Mouse (Mus musculus) forebrain, postnatal 0 days (tissue): ENCODE data around the gene Eya3. TPM values are rescaled to one million over a fixed set of nuclear protein-coding genes. Genes with fewer than 3 reads are reported as not detected.

Source experiments
- ATAC-seq: fragments of 200-750 bp; cut with Nextera tagmentation; 2 replicates; pipeline ENCODE4 v1.8.0; 2017; ENCODE audit warnings: mild to moderate bottlenecking, moderate library complexity
- DNase-seq: peaks from one replicate; pipeline ENCODE4 v3.0.0-alpha.2; 2015
- H3K27ac ChIP-seq: fragments of 300-500 bp; sonication (generic); 2 replicates; pipeline ENCODE4 v1.5.1; 2014; ENCODE audit warnings: low read depth, mild to moderate bottlenecking, antibody characterized with exemption, low read length, moderate library complexity, mixed read lengths
- H3K27me3 ChIP-seq: fragments of 300-500 bp; sonication (generic); 2 replicates; pipeline ENCODE4 v1.6.1; 2014; ENCODE audit warnings: mild to moderate bottlenecking, low read length, mixed read lengths; ENCODE audit not compliant: insufficient read depth
- H3K36me3 ChIP-seq: fragments of 300-500 bp; sonication (generic); 2 replicates; pipeline ENCODE4 v1.6.1; 2014; ENCODE audit warnings: mild to moderate bottlenecking, moderate library complexity; ENCODE audit not compliant: insufficient read depth
- H3K4me1 ChIP-seq: fragments of 300-500 bp; sonication (generic); 2 replicates; pipeline ENCODE4 v1.6.1; 2014; ENCODE audit warnings: antibody characterized with exemption; ENCODE audit not compliant: insufficient read depth
- H3K4me2 ChIP-seq: fragments of 300-500 bp; sonication (generic); 2 replicates; pipeline ENCODE4 v1.6.1; 2014; ENCODE audit warnings: low read depth, mild to moderate bottlenecking, moderate library complexity
- H3K4me3 ChIP-seq: fragments of 300-500 bp; sonication (generic); 2 replicates; pipeline ENCODE4 v1.5.1; 2014; ENCODE audit warnings: low read depth, low read length, mixed read lengths
- H3K9ac ChIP-seq: fragments of 300-500 bp; sonication (generic); 2 replicates; pipeline ENCODE4 v1.6.1; 2014; ENCODE audit warnings: mild to moderate bottlenecking
- H3K9me3 ChIP-seq: fragments of 300-500 bp; sonication (generic); 2 replicates; pipeline ENCODE4 v1.6.1; 2016; ENCODE audit warnings: low read length
- CTCF ChIP-seq: sonication (generic); IDR thresholded peaks from 2 replicates; pipeline ENCODE4 v1.5.1; 2016; ENCODE audit warnings: antibody characterized with exemption, control low read depth, low read depth
- WGBS: fragments of 180-500 bp; shearing (Covaris S2); extraction: QIAGEN DNeasy Blood & Tissue Kit; methylation state at CpG from one replicate; pipeline ENCODE4 v1.1.7; 2014; 5-methylcytosine and 5-hydroxymethylcytosine counted together
- polyA plus RNA-seq: library from polyadenylated mRNA; unstranded; fragments of >200 nt; fragmentation: Nextera tagmentation; extraction: Ambion mirVana; gene quantifications from 2 replicates; pipeline ENCODE4 v1.2.1, GENCODE M21; 2015
- total RNA-seq: library from RNA; depleted of rRNA; stranded (reverse); fragments of >200 nt; gene quantifications from 2 replicates; pipeline ENCODE4 v1.2.3, GENCODE M21; 2014

Gene Eya3
- total and polyA plus RNA-seq, 2 experiments from 2014 or later: 7.2 to 21.8 TPM

DNA sequence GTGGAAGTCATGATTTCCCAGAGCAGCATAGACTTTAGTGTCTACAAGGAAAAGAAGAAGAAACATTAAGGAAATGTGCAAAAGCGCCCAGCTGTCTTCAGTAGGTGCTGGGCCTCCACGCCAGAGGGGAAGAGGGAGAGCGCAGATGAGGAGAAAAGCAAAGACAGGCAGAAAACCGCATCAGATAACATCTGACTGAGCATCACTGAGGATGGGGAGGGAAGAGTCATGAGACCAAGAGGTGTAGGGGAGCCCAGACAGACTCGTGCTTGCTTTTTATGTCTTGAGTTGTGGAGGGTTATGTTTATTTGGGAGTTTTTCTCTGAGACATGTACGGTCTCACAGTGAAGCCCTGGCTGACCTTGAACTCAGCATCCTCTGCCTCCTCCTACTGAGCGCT, 102.7 kb downstream of the Eya3 start:
- Histone ChIP-seq H3K4me1 (0 out of 2 replicates have a peak, but pooled peaks cover 8% of the 10 kb centered on the region), H3K9ac (no peak overlapping the region), H3K27me3 (no peaks in the 10 kb centered on the region), H3K27ac (no peak overlapping the region), H3K4me2 (no peak overlapping the region), H3K36me3 (no peaks in the 10 kb centered on the region), H3K9me3 (no peaks in the 10 kb centered on the region), H3K4me3 (no peak overlapping the region)
- no peak for TF ChIP-seq CTCF
- WGBS: 94% methylated on average over 7 of the region's 7 CpGs
- DNase-seq (no peak), ATAC-seq (no peak)

DNA sequence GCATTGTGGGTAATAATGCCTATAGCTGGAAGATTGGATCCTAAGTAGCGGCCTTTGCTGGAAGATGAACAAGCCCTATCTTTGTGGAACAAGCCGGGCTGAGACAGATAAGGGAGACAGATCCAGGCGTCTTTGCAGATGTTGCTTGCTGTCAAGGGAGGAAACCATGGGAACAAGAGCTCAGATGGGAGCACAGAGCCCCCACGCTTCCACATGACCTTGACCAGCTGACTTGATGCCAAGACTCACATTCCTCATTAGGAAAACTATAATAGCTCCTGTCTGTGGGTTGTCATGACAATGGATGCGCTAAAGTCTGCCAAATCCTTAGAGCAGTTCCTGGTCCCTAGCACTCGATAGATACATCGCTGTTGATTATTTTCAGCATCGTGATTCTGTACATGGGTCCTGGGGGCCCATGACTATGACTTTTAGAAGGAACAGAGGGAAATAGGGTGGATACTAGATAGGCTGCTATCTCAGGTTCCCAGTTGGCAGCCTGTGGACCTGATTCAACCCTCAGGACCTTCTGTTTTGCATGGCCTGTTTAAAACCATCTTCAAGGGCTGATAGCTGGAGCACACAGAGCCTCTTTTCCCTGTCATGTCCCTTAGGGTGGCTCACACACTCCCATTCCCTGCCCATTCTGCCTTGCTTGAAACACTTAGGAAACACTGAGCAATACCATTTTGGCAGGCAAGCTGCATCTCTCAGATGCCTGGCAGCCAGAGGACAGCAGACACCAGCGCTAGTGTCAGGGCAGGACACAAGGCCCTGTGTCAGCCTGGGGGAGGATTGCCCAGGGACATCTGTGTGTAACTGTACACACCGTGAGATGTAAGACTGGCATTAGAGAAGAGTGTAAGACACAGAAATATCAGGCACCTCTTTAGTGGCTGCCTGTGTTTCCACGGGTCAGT, 105.5 kb downstream of the Eya3 start:
- Histone ChIP-seq H3K9me3 (no peaks in the 10 kb centered on the region), H3K27me3 (no peaks in the 10 kb centered on the region), H3K36me3 (no peaks in the 10 kb centered on the region), H3K27ac (peak overlapping the region; percentile 69), H3K4me2 (no peak overlapping the region), H3K4me1 (0 out of 2 replicates have a peak, but pooled peaks cover 8% of the 10 kb centered on the region), H3K9ac (peak overlapping the region; percentile 22; the same call in 1 of the 2 replicates), H3K4me3 (no peak overlapping the region)
- peak; percentile 87 for ATAC-seq
- 51% methylated on average over 11 of the region's 11 CpGs for WGBS
- TF ChIP-seq CTCF: no peak
- DNase-seq: peak; percentile 61

DNA sequence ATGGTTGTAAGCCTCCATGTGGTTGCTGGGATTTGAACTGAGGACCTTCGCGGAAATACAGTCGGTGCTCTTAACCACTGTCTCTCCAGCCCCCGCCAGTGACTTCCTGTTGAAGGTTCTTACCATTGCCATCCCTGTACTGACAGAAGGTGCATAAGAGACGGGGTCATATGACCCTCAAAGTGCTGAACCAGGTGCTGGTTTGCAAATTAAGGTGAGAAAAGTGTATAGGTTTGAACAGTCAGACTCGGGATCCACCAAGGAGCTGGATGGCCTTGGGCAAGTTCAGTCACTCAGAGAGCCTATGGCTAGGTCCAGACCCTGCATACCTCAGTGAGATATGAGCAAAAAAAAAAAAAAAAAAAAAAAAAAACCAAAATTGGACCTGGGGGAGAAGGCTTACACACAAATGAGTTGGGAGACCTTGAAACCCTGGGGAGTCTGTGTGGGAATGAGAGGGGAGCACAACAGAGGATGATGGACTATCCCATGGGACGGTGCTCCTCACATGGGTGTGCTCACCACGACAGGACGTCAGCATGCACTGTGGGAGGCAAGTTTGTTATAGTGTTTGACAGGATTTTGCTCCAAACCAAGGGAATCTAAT, 108.2 kb downstream of the Eya3 start:
- Histone ChIP-seq H3K4me2 (no peak overlapping the region), H3K9ac (no peak overlapping the region), H3K4me3 (no peak overlapping the region), H3K27ac (no peak overlapping the region), H3K27me3 (no peaks in the 10 kb centered on the region), H3K9me3 (no peaks in the 10 kb centered on the region), H3K4me1 (0 out of 2 replicates have a peak, but pooled peaks cover 8% of the 10 kb centered on the region), H3K36me3 (no peaks in the 10 kb centered on the region)
- ATAC-seq (no peak), DNase-seq (no peak)
- 90% methylated on average over 9 of the region's 9 CpGs for WGBS
- no peak for TF ChIP-seq CTCF

DNA sequence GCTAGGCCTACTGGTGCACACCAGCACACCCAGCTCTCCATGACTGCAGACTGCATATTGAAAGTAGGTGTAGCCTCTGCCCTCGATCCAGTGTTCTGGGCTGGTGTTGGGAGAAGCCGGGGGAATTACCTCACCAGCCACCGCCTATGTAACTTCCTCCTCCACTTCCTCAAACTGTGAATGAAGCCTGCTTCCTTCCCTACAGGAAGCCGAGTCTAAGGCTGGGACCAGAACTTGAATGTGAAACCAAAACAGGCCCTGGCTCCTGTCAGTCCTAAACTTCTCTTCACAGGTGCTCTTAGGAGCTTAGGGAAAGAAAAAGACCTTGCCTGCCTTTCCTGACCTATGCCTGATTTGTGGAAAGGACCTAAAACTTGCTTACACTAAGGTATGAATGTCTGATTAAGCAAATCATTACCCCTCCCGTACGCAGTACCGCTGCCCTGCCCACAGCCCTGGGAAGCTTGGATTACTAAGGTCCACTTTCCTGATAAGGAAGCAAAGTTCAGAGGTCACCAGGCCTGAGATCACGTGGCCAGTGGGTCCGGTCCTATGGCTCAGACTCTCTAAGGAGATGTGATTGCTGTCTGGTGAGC, 109.0 kb downstream of the Eya3 start:
- WGBS: 82% methylated on average over 9 of the region's 9 CpGs
- H3K4me2 ChIP-seq: no peak overlapping the region
- H3K4me3 ChIP-seq: no peak overlapping the region
- no peak overlapping the region for H3K27ac ChIP-seq
- DNase-seq (no peak), ATAC-seq (no peak)
- TF ChIP-seq CTCF: no peak
- H3K4me1 ChIP-seq: 0 out of 2 replicates have a peak, but pooled peaks cover 8% of the 10 kb centered on the region
- no peaks in the 10 kb centered on the region for H3K9me3 ChIP-seq
- no peak overlapping the region for H3K9ac ChIP-seq
- H3K36me3 ChIP-seq: no peaks in the 10 kb centered on the region
- H3K27me3 ChIP-seq: no peaks in the 10 kb centered on the region

DNA sequence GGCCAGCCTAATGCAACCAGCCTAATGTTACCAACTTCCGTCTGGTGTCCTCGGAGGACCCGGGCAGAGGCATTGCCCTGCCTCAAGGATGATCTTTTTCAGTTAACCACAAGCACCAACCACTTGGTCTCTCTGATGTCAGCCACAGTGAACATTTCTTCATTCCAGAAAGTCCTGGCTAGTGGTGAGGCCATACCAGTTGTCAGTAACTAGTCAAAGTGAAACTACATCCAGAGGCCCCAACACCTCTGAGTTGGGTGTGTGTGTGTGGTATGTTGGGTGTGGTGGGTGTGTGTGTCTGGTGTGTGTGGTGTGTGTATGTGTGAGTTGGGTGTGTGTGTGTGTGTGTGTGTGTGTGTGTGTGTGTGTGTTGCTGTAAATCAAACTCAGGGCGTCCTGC, 110.0 kb downstream of the Eya3 start:
- 94% methylated on average over 4 of the region's 4 CpGs for WGBS

DNA sequence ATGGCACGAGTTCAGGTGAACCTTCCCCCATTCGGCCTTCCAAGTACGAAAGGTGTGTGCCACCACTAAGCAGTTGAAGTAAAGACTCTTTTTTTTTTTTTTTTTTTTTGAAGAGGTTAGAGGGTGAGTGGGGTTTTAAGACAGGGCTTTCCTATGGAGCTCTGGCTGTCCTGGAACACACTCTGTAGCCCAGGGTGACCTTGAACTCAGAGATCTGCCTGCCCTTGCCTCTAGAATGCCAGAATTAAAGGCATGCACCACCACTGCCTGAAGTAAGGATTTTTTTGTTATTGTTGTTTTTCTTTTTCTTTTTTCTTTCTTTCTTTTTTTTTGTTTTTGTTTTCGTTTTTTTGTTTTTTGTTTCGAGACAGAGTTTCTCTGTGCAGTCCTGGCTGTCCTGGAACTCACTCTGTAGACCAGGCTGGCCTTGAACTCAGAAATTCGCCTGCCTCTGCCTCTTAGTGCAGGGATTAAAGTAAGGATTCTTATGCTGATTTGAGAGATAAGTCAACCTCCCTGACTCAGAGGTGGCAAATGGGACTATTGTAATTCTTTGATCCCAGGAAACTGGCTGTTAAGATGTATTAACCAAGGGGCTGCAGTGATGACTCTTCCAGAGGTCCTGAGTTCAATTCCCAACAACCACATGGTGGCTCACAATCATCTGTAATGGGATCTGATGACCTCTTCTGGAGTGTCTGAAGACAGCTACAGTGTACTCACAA, 110.6 kb downstream of the Eya3 start:
- Histone ChIP-seq H3K4me1 (no peaks in the 10 kb centered on the region), H3K27me3 (no peaks in the 10 kb centered on the region), H3K9ac (no peak overlapping the region), H3K4me3 (no peak overlapping the region), H3K36me3 (no peaks in the 10 kb centered on the region), H3K9me3 (no peaks in the 10 kb centered on the region), H3K4me2 (no peak overlapping the region), H3K27ac (no peak overlapping the region)
- WGBS: 84% methylated on average over 6 of the region's 6 CpGs
- ATAC-seq: no peak
- TF ChIP-seq CTCF: no peak
- no peak for DNase-seq

More for the DNA sequence above, 110.0 kb downstream of the Eya3 start:
- ATAC-seq (no peak), DNase-seq (no peak)
- Histone ChIP-seq H3K4me1 (0 out of 2 replicates have a peak, but pooled peaks cover 5% of the 10 kb centered on the region), H3K4me3 (no peak overlapping the region), H3K9me3 (no peaks in the 10 kb centered on the region), H3K36me3 (no peaks in the 10 kb centered on the region), H3K27me3 (no peaks in the 10 kb centered on the region), H3K4me2 (no peak overlapping the region), H3K27ac (no peak overlapping the region), H3K9ac (no peak overlapping the region)
- TF ChIP-seq CTCF: no peak
